Comparison of ENCODE assay signal across 24 mouse cellular contexts in the genomic region with DNA sequence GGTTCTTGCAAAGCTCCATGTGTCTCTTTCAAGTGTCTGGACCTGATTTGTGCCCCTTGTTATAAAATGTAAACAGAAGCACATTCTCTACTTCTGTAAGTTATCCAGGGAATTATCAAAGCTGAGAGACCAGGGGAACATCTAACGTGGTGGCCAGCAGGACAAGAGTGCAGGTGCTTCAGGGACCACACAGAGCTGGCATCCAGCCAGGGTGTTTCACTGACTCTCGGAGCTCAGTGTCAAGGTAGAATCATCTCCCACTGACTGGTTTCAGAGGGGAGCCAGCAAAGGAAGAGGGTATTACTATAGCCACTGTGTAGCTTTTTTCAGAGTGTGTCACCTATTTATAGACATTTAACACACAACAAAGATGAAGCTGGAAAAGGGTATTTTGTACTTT. TPM values are rescaled to one million over a fixed set of nuclear protein-coding genes. Genes with fewer than 3 reads are reported as not detected.
A peak's percentile ranks its signal among the peaks of the same experiment; 100 is the strongest.
DNase-seq lines count a peak whose midpoint lies in the region; ATAC-seq and TF ChIP-seq lines count a peak whose summit lies in the region.
"Had no signal": no experiment of that assay in that cellular context is flagged by ENCODE, and none has a peak within 500 bp of the region (broad histone marks: within the 10 kb centered on the region; RNA-seq: fewer than 3 reads in every experiment).

No protein-coding gene starts in this region.

- intact Hi-C loops in left cerebral cortex, postnatal 4 days (cut with DNase I) = no loop called here

- no peaks in the 10 kb centered on the region for H3K79me2 ChIP-seq in MEL (ENCODE audit: control insufficient read depth, insufficient read depth, low read length, poor library complexity)

- TF ChIP-seq RAD21 in MEL (IDR thresholded peaks at IDR 0.05; ENCODE audit: low read depth, low read length) = no peak

- no peak overlapping the region for H3K27ac ChIP-seq in MEL (ENCODE audit: control insufficient read depth, low read depth, low read length)
- H3K27ac ChIP-seq: embryonic facial prominence, embryonic 13.5 days; embryonic facial prominence, embryonic 15.5 days; forebrain, embryonic 13.5 days; forebrain, embryonic 15.5 days had no signal

- DNase-seq in cerebellum, postnatal 10 days = peak; percentile 68 to 71
- DNase-seq in cerebellum, adult 18-20 months = no peak
- DNase-seq in cerebellum, postnatal 25 days = peak; percentile 49 to 77
- DNase-seq in cerebellum, adult 8-10 months = no peak
- peak; percentile 33 for DNase-seq in left cerebral cortex, postnatal 4 days
- no peak for DNase-seq in left cerebral cortex, adult 11 months (ENCODE audit: low spot score)
- DNase-seq in MEL (ENCODE audit: low read depth, low spot score) = peak; percentile 7
- DNase-seq: adrenal gland, adult 2 months; adrenal gland, postnatal 10 days; adrenal gland, postnatal 25 days; B cell, adult 2 months; cerebellum, adult 11-12 months; cerebellum, adult 9-10 months; embryo, embryonic 11 days; forebrain, postnatal 0 days had no signal

- H3K27me3 ChIP-seq in MEL (ENCODE audit: control insufficient read depth in 1 of 2, insufficient read depth in 2 of 2, low read length in 2 of 2) = no peaks in the 10 kb centered on the region
- H3K27me3 ChIP-seq: CH12.LX; embryonic facial prominence, embryonic 13.5 days; embryonic facial prominence, embryonic 15.5 days; forebrain, embryonic 13.5 days; forebrain, embryonic 15.5 days had no signal

- no peak for TF ChIP-seq POLR2A in MEL (IDR thresholded peaks at IDR 0.05; ENCODE audit: control insufficient read depth in 1 of 2, insufficient read depth in 1 of 2, low read depth in 1 of 2, low read length in 2 of 2, poor library complexity in 1 of 2)

- H3K36me3 ChIP-seq in MEL (ENCODE audit: control insufficient read depth in 1 of 2, insufficient read depth in 2 of 2, low read length in 2 of 2) = peaks cover 0 to 6% of the 10 kb centered on the region in 2 experiments; a peak in 1 of 4 replicates
- H3K36me3 ChIP-seq: embryonic facial prominence, embryonic 13.5 days; embryonic facial prominence, embryonic 15.5 days; forebrain, embryonic 15.5 days; G1E had no signal

- no peak overlapping the region for H3K9ac ChIP-seq in MEL (ENCODE audit: control insufficient read depth, low read depth, low read length, poor library complexity, severe bottlenecking)
- H3K9ac ChIP-seq: embryonic facial prominence, embryonic 13.5 days; embryonic facial prominence, embryonic 15.5 days; forebrain, embryonic 13.5 days; forebrain, embryonic 15.5 days; forebrain, postnatal 0 days had no signal

- no peak for TF ChIP-seq EP300 in MEL (IDR thresholded peaks at IDR 0.05; ENCODE audit: low read depth in 1 of 2, low read length in 2 of 2)

- peaks cover 0 to 15% of the 10 kb centered on the region in 2 experiments; a peak in 2 of 4 replicates for H3K4me1 ChIP-seq in MEL (ENCODE audit: control insufficient read depth in 1 of 2, insufficient read depth in 2 of 2, low read length in 2 of 2)
- H3K4me1 ChIP-seq: embryonic facial prominence, embryonic 13.5 days; embryonic facial prominence, embryonic 15.5 days; forebrain, embryonic 13.5 days; forebrain, embryonic 15.5 days had no signal

- H3K9me3 ChIP-seq in MEL (replicated peaks; ENCODE audit: insufficient read depth, low read length) = no peaks in the 10 kb centered on the region
- H3K9me3 ChIP-seq: embryonic facial prominence, embryonic 13.5 days; embryonic facial prominence, embryonic 15.5 days; forebrain, embryonic 13.5 days; forebrain, embryonic 15.5 days; G1E had no signal

- no peak for TF ChIP-seq CTCF in MEL (IDR thresholded peaks at IDR 0.05 in 2 of 3, conservative IDR thresholded peaks at IDR 0.05 in 1 of 3; ENCODE audit: control insufficient read depth in 1 of 3, insufficient read depth in 1 of 3, low read depth in 2 of 3, low read length in 3 of 3, poor library complexity in 1 of 3, severe bottlenecking in 1 of 3)

- no peak for ATAC-seq in erythroblast, adult 5-6 weeks (replicated peaks; ENCODE audit: low FRiP score, poor library complexity, severe bottlenecking)
- ATAC-seq: CD4-positive, CD25-positive, alpha-beta regulatory T cell, adult 4 months; forebrain, embryonic 13.5 days; forebrain, embryonic 15.5 days; forebrain, postnatal 0 days had no signal

- H3K4me3 ChIP-seq in MEL (ENCODE audit: control insufficient read depth in 1 of 2, insufficient read depth in 1 of 2, low read depth in 2 of 2, low read length in 2 of 2) = no peak overlapping the region
- H3K4me3 ChIP-seq: embryonic facial prominence, embryonic 13.5 days; embryonic facial prominence, embryonic 15.5 days; forebrain, embryonic 13.5 days; forebrain, embryonic 15.5 days had no signal

TF ChIP-seq in MEL, 35 proteins besides CTCF, POLR2A, EP300 and RAD21:
- TF ChIP-seq POLR2AphosphoS5 (IDR thresholded peaks at IDR 0.05; ENCODE audit: borderline replicate concordance, low read depth, low read length) (no peak), KAT2A (conservative IDR thresholded peaks at IDR 0.05; ENCODE audit: low read depth, low read length) (no peak), TBP (IDR thresholded peaks at IDR 0.05; ENCODE audit: low read depth, low read length) (no peak), UBTF (IDR thresholded peaks at IDR 0.05; ENCODE audit: borderline replicate concordance, insufficient read depth, low read depth, low read length) (no peak), SIN3A (IDR thresholded peaks at IDR 0.05; ENCODE audit: low read length) (no peak), CHD2 (IDR thresholded peaks at IDR 0.05; ENCODE audit: low read length) (no peak), E2F4 (IDR thresholded peaks at IDR 0.05; ENCODE audit: borderline replicate concordance, low read depth, low read length) (no peak), RCOR1 (IDR thresholded peaks at IDR 0.05; ENCODE audit: low read depth, low read length) (no peak), MAZ (IDR thresholded peaks at IDR 0.05; ENCODE audit: low read depth, low read length) (no peak), TAL1 (IDR thresholded peaks at IDR 0.05; ENCODE audit: low read length) (no peak), GATA1 (IDR thresholded peaks at IDR 0.05; ENCODE audit: low read depth, low read length) (no peak), TCF12 (IDR thresholded peaks at IDR 0.05; ENCODE audit: low read depth, low read length) (no peak)

RNA-seq across cellular contexts. Expression of gene Cnpy1, which starts 22.0 kb away (rescaled TPM):
- total RNA-seq in left cerebral cortex, postnatal 4 days (2021) = under 1 TPM; 0.14 TPM
- total RNA-seq in MEL (2012; rRNA removed) = not detected in 2 replicates
- polyA plus RNA-seq in MEL (2012; ENCODE audit: insufficient read depth in 1 of 2, insufficient read length in 2 of 2, low read depth in 1 of 2, low replicate concordance in 2 of 2, missing spikeins in 1 of 2) = not detected
- not detected in 2 replicates for total RNA-seq in erythroblast, adult 5-6 weeks (2015; ENCODE audit: low replicate concordance)
- total RNA-seq in erythroblast, adult 5-6 weeks (2017; ENCODE audit: low replicate concordance) = 1.1 TPM in 1 of 2 replicates, not detected in the other
- total RNA-seq: adrenal gland, adult 2 months; adrenal gland, postnatal 25 days; common myeloid progenitor, adult 5-6 weeks had no signal
- polyA plus RNA-seq: adrenal gland, adult 2 months; CD4-positive, CD25-positive, alpha-beta regulatory T cell, adult 4 months; G1E had no signal

RNA-seq across cellular contexts. Expression of gene Rbm33, which starts 49.3 kb away (rescaled TPM):
- total RNA-seq in left cerebral cortex, postnatal 4 days (2021) = 10 to 100 TPM; 68.5 to 78.5 TPM
- total RNA-seq in MEL (2012; rRNA removed) = 14.6 and 21.8 TPM in 2 replicates
- 10 to 100 TPM in 1 of 2 experiments, not detected in 1; 60.3 TPM for polyA plus RNA-seq in MEL (2012; ENCODE audit: insufficient read depth in 1 of 2, insufficient read length in 2 of 2, low read depth in 1 of 2, low replicate concordance in 2 of 2, missing spikeins in 1 of 2)
- 61.0 and 79.4 TPM in 2 replicates for total RNA-seq in erythroblast, adult 5-6 weeks (2015; ENCODE audit: low replicate concordance)
- total RNA-seq in erythroblast, adult 5-6 weeks (2017; ENCODE audit: low replicate concordance) = 103 and 115 TPM in 2 replicates

Comparison
In these comparisons a context has a peak if more than half of its experiments do, and no peak if none do; other contexts are left out.
1. DNase-seq: peak in cerebellum, postnatal 10 days (2 of 2), cerebellum, postnatal 25 days (2 of 2), left cerebral cortex, postnatal 4 days (single experiment) and MEL (single experiment); none in cerebellum, adult 18-20 months (0 of 2), cerebellum, adult 8-10 months (single experiment) and left cerebral cortex, adult 11 months (single experiment).